Mouse (Mus musculus): ENCODE measurements at regions not wholly inside any gene's neighbourhood (a gene's known extent, or its start where the extent isn't known, plus 50 kb on each side); places are given as distances from the start of the nearest gene placed in this dataset.

DNA sequence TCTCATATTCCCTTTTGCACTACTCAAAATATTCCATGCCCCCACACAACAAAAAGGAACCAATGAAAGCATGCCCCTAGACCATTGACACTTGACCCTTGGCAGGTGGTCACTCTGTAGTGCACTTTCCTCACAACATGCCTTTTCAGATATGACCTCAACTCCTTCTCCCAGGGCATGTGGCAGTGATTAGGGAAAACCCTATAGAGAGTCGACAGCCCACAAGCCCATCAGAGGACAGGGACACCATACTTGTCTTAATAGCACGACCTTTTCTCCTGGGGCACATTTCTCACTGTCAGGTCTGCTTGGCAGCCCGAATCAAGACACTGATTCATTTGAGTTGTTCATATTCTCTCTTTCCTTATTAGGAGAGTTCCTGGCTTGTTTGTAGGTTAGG lies 57.3 kb upstream of the Zc3h12c start:
- DNase-seq, result no peak

DNA sequence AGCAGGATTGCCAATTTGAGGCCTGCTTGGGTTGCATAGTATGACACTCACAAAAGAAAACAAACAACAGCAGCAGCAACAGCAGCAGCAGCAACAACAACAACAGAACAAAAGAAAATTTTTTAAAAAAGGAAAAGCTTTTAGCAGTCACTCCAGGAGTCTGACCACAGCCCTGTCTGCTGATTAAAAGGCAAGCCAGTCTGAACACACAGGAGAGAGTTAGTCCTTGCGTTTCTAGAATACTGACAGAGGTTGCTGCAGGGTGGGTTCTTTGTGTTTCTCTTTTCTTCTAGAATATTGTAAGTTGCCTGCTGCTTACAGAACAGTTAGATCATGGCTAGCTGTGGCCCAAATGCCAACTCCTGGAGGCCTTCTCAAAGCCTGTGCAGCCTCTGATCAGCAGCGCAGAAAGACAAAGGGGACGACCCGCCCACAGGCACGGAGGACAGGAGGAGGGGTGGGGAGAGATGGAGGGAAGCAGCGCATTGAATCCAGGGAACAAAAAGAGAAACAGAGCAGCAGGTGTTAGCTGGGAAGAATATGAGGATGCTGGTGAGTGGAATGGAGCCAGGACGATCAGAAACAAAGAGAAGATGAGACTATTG lies 55.2 kb upstream of the Zc3h12c start:
- no peak for DNase-seq

Data from thymus, postnatal 25 days (tissue).